Mouse (Mus musculus) embryonic stem cell, embryonic (primary cell): ENCODE results near the gene Fer.

Experiments
- CTCF ChIA-PET, 4 experiments: fragments of 300-600 bp in 2 of 4; fragments of 350-600 bp in 2 of 4; sonication (Branson Sonifier 250); formaldehyde crosslinking; loops; one replicate each; lab custom pipeline; 2022; ENCODE audit warnings: inconsistent platforms in 2 of 4; lab: Charles Lee
- POLR2A ChIA-PET, 4 experiments: fragments of 300-600 bp in 2 of 4; fragments of 350-600 bp in 2 of 4; sonication (Branson Sonifier 250); formaldehyde crosslinking; loops; one replicate each; lab custom pipeline; 2022; ENCODE audit warnings: antibody characterized with exemption in 4 of 4, inconsistent platforms in 1 of 4; lab: Charles Lee

Fer gene

DNA sequence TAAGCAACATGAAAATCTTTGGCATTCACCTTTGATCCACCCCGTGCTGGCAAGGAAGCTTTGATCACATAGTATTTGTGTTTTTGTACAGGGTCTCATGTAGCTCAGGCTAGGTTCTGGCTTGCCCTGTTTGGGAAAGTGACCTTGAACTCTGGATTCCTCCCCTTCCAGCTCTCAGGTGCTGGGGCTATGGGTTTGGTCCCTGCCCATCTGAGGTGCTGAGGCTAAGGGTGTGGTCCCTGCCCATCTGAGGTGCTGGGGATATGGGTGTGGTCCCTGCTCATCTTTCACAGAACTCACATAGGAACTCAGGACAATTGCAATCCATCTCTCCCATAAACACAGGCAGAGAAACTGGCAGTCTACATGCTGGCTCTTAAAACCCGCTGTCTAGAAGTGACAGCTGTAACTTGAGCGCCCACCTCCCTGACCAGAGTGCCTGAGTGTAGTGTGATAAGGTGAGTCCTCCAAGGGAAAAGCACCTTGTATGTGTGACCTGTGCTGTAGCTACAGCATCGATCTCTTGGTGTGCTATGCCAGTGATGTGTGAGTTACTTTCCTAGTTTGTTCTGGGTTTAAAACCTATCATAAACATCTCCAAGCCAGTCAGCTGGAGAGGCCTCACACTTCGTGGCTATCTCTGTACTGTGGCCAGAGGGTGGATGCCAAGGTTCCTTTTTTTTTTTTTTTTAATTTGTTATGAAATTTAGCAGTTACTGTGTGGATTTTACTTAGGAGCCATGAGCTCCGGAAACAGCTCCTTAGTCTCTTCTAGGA lies 236.7 kb downstream of the Fer start:
- ChIA-PET CTCF (interaction anchor here in 1 of 4 experiments (0.7 kb wide), 1 partner anchor 9 kb away, joined by 3 read pairs; no protein-coding TSS in a partner anchor), POLR2A (interaction anchor here in 2 of 4 experiments (0.6 to 1.5 kb wide), 3 partner anchors 15 to 1026 kb away, joined by 3 to 4 read pairs (median 3); no protein-coding TSS in a partner anchor)

DNA sequence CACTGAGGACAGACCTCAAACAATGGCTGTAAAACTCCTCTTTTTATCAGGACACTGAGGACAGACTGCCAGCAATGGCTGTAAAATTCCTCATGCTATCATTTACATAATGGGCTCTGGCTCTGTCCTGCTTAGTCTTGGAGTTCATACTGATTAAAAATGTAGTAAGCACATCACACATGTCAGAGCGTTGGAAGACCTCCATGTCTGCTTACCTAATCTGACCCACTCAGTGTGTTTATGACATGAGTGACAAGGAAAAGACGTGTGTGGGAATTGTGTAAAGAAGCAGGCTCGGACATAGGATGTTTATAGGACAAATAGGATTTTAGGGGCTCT lies 237.3 kb downstream of the Fer start:
- CTCF ChIA-PET, result interaction anchor here in 1 of 4 experiments (0.7 kb wide), 1 partner anchor 8 kb away, joined by 3 read pairs; no protein-coding TSS in a partner anchor
- POLR2A ChIA-PET, result interaction anchor here in 2 of 4 experiments (0.7 to 1.5 kb wide), 2 partner anchors 14 to 1027 kb away, joined by 3 to 4 read pairs; no protein-coding TSS in a partner anchor

- ChIA-PET CTCF (interaction anchor here in 1 of 4 experiments (0.7 kb wide), 1 partner anchor 9 kb away, joined by 3 read pairs; no protein-coding TSS in a partner anchor), POLR2A (no interaction called here)
Observed at GRCm38 (mm10) chr17:64108773-64109172, 245.9 kb downstream of the Fer start.

- ChIA-PET CTCF (interaction anchor here in 1 of 4 experiments (0.5 kb wide), 1 partner anchor 493 kb away, joined by 4 read pairs; no protein-coding TSS in a partner anchor), POLR2A (interaction anchor here in 1 of 4 experiments (1.9 kb wide), 1 partner anchor 19 kb away, joined by 6 read pairs; no protein-coding TSS in a partner anchor)
Observed at GRCm38 (mm10) chr17:64109871-64110270, 247.0 kb downstream of the Fer start.

DNA sequence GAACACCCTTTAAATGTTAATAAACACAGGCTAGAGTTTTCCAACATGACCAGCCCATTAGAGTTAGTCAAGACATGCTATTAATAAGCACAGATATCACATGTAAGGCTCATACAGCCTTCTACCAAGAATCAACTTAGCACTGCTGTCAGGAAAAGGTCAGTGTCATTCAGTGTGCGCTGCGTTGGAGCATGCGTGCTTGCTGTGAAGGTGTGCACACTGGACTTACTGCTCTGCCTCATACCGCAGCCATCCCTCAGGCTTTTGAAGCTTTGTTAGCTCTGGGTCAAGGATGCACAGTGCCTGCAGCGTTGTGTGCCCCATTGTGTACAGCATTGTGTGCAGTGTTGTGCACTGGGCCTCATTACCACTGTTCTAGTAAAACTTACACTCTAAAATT lies 250.8 kb downstream of the Fer start:
- POLR2A ChIA-PET, result no interaction called here
- CTCF ChIA-PET, result no interaction called here

- ChIA-PET POLR2A (no interaction called here), CTCF (no interaction called here)
Observed at GRCm38 (mm10) chr17:64116762-64117161, 253.9 kb downstream of the Fer start.

DNA sequence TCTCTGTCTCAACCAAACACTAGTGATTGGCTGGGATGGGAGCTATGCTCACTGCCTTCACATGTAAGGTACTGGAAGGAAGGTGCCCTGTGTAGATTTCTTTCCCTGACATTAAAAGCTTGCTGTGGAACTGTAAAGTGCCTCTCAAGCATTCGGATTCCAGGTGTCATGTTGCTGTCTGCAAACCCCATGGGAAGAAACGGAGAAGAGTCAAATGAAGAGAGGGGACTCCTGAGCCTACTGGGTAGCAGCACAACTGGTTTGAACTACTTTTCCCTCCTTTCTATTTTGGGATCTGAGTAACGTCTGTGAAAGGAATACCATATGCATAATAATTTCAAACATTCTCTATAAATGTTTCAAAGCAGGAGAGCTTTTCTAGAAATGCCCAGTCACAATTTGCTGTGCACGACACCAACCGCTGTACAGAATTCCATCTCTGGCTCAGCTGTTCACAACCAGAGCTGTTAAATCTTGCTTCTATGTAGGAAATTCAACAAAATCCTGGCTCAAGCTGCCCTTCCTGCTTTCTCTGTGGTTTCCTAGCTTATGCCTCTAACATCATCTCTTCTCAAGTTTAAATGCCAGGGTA lies 256.9 kb downstream of the Fer start:
- ChIA-PET CTCF (no interaction called here), POLR2A (no interaction called here)

DNA sequence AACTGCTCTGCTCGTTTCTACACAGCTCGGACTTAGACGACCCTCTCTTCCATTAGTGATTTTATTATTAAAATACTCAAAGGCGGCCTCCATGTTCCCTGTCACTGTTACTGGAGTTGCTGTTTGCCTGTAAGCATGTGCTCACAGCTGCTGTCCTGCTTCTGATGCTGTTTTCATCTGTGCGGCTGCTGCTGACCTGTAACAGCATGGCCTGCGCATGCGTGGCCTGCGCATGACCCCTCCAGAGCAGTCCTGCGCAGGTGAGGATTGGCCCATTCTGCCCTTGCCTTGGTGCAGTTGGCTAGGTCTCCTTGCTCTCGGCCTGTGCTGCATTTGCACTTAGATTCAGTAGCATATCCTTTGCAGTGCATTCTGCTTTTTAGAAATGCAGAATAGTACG lies 259.7 kb downstream of the Fer start:
- ChIA-PET CTCF (no interaction called here), POLR2A (interaction anchor here in 1 of 4 experiments (0.8 to 1.1 kb wide), 2 partner anchors 62 to 63 kb away, joined by 5 to 6 read pairs; no protein-coding TSS in a partner anchor)

- ChIA-PET POLR2A (no interaction called here), CTCF (interaction anchor here in 1 of 4 experiments (0.6 kb wide), 1 partner anchor 103 kb away, joined by 3 read pairs; no protein-coding TSS in a partner anchor)
Observed at GRCm38 (mm10) chr17:64123732-64124131, 260.9 kb downstream of the Fer start.

- POLR2A ChIA-PET, result no interaction called here
- CTCF ChIA-PET, result interaction anchor here in 1 of 4 experiments (0.6 kb wide), 2 partner anchors 315 to 1073 kb away, joined by 3 to 4 read pairs; no protein-coding TSS in a partner anchor
Observed at GRCm38 (mm10) chr17:64126904-64127303, 264.0 kb downstream of the Fer start.

GRCm38 (mm10) chr17:64129750-64130149 lies 266.9 kb downstream of the Fer start:
- CTCF ChIA-PET, result no interaction called here
- POLR2A ChIA-PET, result no interaction called here

GRCm38 (mm10) chr17:64130356-64130755 lies 267.5 kb downstream of the Fer start:
- POLR2A ChIA-PET, result no interaction called here
- CTCF ChIA-PET, result no interaction called here

GRCm38 (mm10) chr17:64132183-64132582 lies 269.3 kb downstream of the Fer start:
- ChIA-PET CTCF (no interaction called here), POLR2A (interaction anchor here in 1 of 4 experiments (1.0 to 1.1 kb wide), 2 partner anchors 55 to 74 kb away, joined by 3 to 4 read pairs; no protein-coding TSS in a partner anchor)

DNA sequence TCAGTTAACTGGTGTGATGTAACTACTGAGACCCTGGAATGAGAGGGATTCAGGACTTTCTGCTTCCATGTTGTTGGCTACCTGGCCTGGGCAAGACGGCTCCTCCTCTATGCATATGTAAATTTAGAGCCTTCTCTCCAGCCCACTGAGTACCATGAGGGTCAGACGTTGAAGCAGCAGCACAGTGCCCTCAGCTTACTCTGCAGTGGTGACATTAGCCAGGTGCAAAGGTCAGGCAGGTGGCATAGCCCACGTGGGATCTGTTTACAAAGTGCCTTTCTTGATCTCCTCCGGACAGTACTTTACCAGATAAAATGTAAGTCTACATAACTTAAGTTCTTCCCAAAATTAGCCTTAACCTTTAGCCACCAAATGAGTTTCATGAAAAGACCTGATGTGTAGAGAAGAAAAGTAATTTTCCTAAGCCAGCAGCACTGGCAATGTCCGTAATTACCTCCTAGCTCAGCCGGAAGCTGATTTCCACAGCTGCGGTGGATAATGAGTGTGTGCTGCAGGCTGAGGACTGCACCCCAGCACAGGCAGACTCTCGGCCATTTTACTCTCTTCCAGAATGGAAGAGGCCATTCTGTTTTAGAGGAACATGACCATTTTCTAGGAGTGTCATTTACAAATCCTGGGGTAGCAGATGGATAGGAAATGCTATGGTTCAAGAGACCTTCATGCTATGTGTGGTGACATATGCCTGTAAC lies 273.2 kb downstream of the Fer start:
- ChIA-PET POLR2A (no interaction called here), CTCF (no interaction called here)

DNA sequence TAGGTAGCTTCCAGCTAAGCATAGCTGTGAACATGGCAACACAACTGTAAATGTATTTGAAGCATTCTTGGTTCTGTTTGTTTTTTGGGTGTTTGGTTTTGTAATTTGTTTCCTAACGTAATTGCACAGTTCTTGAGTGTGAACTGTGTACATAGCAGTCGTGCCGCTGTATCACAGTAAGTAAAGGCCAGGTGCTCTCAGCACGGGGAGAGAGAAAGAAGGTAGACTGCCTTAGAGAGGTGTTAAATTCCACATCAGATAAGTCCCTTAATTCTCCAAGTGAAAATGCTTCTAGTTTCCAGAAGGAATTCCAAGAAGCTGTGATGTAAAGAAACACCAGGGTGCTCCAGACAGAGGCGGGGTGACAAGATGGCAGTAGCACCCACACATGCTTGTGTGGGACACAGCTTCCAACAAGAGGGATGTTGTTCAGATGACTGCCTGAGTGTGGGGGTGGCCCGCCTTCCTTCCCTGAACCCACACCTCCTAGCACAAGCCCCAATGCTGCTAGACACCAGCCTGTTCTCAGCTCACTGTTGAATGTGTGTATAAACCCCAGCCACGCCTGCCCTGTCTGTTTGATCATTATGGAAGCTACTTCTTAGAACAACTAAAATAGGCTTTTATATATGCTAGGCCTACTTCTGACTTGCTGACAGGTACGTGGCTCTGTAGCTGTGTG lies 275.3 kb downstream of the Fer start:
- CTCF ChIA-PET, result no interaction called here
- POLR2A ChIA-PET, result interaction anchor here in 1 of 4 experiments (1.0 kb wide), 1 partner anchor 62 kb away, joined by 3 read pairs; no protein-coding TSS in a partner anchor

GRCm38 (mm10) chr17:64139231-64139915 lies 276.5 kb downstream of the Fer start:
- CTCF ChIA-PET, result no interaction called here

DNA sequence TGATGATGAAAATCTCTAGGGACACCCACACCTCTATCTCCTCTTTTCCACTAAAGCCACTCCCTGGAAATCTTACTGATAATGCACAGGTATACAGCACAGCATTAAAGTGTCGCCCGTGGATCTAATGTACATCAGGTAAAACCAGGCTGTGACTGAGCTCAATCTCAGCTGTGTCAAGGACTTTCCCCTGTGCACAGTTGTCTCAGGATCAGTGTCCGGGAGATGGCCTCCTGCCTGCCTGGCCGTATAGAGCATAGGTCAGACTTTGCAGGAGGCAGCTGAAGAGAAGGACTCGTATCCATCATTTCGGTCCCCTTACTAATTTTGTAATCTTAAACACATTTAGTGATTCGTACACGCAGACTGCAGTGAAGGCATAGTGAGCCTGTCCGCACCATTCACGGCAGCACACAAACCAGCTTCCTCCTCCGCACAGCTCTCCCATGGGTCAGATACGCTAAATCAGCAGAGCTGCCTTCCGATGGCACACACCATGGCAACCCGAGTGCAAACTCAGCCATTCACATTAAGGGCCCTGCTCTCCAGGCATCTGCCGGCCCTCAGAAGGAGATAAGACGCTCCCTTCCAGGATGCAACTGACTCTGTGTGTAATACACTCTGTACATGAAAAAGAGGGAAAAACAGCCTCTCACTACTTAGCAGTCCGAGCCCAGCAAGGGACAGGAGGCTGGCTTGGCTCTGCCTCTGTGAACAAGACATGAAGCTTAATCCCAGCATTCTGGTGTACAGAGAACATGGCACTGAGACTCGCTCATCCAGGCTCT lies 277.4 kb downstream of the Fer start:
- CTCF ChIA-PET, result interaction anchor here in 1 of 4 experiments (0.7 kb wide), 1 partner anchor 342 kb away, joined by 3 read pairs; no protein-coding TSS in a partner anchor

More at GRCm38 (mm10) chr17:64139231-64139915, 276.5 kb downstream of the Fer start:
- POLR2A ChIA-PET, result interaction anchor here in 1 of 4 experiments (1.0 kb wide), 1 partner anchor 61 kb away, joined by 3 read pairs; no protein-coding TSS in a partner anchor

More for the DNA sequence above, 277.4 kb downstream of the Fer start:
- POLR2A ChIA-PET, result no interaction called here
